Mouse (Mus musculus) cerebellum, adult 2 months (tissue): ENCODE measurements around the gene Fam214a. TPM values are rescaled to one million over a fixed set of nuclear protein-coding genes. Genes with fewer than 3 reads are reported as not detected.
A peak's percentile ranks its signal among the peaks of the same experiment; 100 is the strongest.
"Not testable (repeated sequence)": the region's sequence is repeated elsewhere in the genome, so short reads cannot be mapped to it uniquely, and the experiment has no call there.

Source experiments
- DNase-seq, 2 experiments: peaks; one replicate each; pipeline ENCODE4 v3.0.0; 2021
- H3K27ac ChIP-seq: fragments of 200-500 bp; 2 replicates; pipeline ENCODE4 v1.5.1; 2012; ENCODE audit warnings: low read length, control low read depth, inconsistent platforms; ENCODE audit not compliant: insufficient read depth
- H3K27me3 ChIP-seq: fragments of 200-500 bp; 2 replicates; pipeline ENCODE4 v1.6.1; 2012; ENCODE audit warnings: inconsistent platforms, mild to moderate bottlenecking, low read length, moderate library complexity; ENCODE audit not compliant: control insufficient read depth, insufficient read depth
- H3K4me1 ChIP-seq: fragments of 200-500 bp; 2 replicates; pipeline ENCODE4 v1.6.1; 2011; ENCODE audit warnings: low read length; ENCODE audit not compliant: control insufficient read depth, insufficient read depth
- H3K4me3 ChIP-seq: fragments of 200-500 bp; replicated peaks from 2 replicates; pipeline ENCODE3; 2011; ENCODE audit warnings: mild to moderate bottlenecking, low read depth, low read length, control low read depth; ENCODE audit not compliant: insufficient read depth
- CTCF ChIP-seq: fragments of 200-500 bp; IDR thresholded peaks from 2 replicates; pipeline ENCODE4 v1.5.1; 2011; ENCODE audit warnings: low read depth, mild to moderate bottlenecking, control low read depth, low read length, moderate library complexity, borderline replicate concordance; ENCODE audit not compliant: insufficient read depth
- POLR2A ChIP-seq: fragments of 200-500 bp; IDR thresholded peaks from 2 replicates; pipeline ENCODE4 v1.6.1; 2011; ENCODE audit warnings: low read length, control low read depth, borderline replicate concordance; ENCODE audit not compliant: insufficient read depth
- WGBS: fragments of 180-500 bp; shearing (Covaris S2); methylation state at CpG from one replicate; pipeline ENCODE4 v1.1.7; 2018; 5-methylcytosine and 5-hydroxymethylcytosine counted together
- polyA plus RNA-seq: library from polyadenylated mRNA; depleted of rRNA; stranded (reverse); fragments of >200 nt; gene quantifications from 2 replicates; pipeline ENCODE4 v1.2.3, GENCODE M21; 2012

Gene Fam214a
- polyA plus RNA-seq, 1 experiment = 36.2 TPM

DNA sequence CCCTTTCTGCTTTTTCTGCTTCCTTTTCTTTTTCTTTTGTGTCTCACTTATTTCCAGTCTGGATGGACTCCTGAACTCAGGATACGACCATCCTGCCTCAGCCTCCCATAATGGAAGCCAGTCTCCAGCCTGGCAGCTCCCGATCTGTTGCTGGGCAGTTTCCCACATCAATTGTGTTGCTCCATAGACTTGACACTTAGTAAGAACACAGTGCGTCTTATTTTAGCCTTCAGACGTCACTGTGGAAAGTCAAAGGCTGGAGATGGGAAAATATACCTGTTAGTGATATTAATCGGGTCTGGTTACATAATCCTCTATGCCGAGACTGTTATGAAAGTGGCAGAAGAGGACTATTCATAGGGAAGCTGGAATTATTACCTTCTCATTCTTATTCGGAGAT, 26.2 kb downstream of the Fam214a start:
- Histone ChIP-seq H3K4me1 (peaks cover 29% of the 10 kb centered on the region), H3K27ac (peak overlapping the region; percentile 86), H3K27me3 (no peaks in the 10 kb centered on the region), H3K4me3 (peak overlapping the region; percentile 46)
- peak in 1 of 2 experiments; percentile 40 for DNase-seq
- 41% methylated on average over 7 of the region's 7 CpGs for WGBS
- TF ChIP-seq POLR2A (no peak), CTCF (no peak)

DNA sequence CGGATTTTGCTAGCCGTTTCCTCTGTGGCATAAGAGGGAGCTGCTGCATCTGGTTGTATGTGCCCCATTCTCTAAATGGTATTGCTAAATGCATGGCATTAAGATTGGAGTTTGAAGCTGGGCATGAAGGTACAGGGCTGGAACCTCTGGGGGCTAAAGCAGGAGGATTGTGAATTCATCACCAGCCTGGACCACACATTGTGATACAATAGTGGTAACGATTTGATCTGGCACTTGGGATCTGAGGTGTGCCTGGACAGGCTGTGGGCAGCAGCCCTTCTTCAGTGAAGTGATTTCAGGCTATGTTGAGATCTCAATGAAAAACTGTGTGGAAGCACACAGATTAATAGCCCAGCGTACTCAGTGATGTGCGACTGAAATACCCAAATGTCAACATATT, 26.7 kb downstream of the Fam214a start:
- peak overlapping the region; percentile 83 for H3K27ac ChIP-seq
- peaks cover 27% of the 10 kb centered on the region for H3K4me1 ChIP-seq
- DNase-seq = peak in 1 of 2 experiments; percentile 43
- peak overlapping the region; percentile 19 for H3K4me3 ChIP-seq
- no peaks in the 10 kb centered on the region for H3K27me3 ChIP-seq
- TF ChIP-seq POLR2A (no peak), CTCF (no peak)
- WGBS = 54% methylated on average over 5 of the region's 5 CpGs

DNA sequence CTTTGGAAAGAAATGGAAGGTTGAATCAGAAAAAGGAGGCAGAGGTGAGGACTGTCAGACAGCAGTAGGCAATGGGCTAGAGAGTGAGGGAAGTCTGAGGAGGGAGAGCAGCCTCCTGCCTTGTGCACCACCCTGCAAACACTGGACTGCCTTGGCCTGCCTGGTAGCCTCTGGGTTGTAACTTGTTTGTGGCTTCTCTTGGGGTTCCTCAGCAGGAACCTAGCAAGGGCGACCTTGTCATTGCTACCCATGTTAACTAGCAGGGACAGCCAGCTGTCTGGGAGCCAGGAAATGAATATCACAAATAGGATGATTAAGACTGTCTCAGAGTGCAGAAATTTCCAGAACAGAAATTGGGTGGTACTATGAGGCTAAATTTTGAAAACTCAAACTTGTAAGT, 27.2 kb downstream of the Fam214a start:
- peak in 1 of 2 experiments; percentile 35 for DNase-seq
- Histone ChIP-seq H3K4me1 (peaks cover 24% of the 10 kb centered on the region), H3K27ac (peak overlapping the region; percentile 82), H3K27me3 (no peaks in the 10 kb centered on the region), H3K4me3 (no peak overlapping the region)
- TF ChIP-seq CTCF (no peak), POLR2A (no peak)
- 10% methylated on average over 1 of the region's 1 CpGs for WGBS

DNA sequence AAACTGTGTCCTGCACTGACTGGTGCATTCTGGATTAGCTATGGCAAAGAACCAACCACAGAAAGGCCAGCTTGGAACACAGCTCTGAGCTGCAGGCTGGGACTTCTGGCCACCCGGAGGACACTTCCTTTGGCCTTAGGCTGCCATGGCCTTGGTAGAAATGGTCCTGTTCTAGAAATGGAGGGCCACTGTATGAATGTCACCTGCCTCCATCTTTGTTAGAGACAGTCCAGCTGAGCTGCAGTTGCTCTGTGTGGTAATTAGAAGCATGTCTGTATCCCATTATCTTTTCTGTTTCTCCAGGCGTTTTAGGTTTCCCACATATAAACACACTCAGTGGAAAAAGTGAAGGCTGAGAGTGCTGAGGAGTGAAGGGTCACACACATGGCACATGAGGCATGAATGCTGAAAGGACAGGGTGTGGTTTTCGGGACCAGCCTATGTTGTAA, 29.0 kb downstream of the Fam214a start:
- WGBS = 55% methylated on average over 3 of the region's 3 CpGs
- H3K27ac ChIP-seq = no peak overlapping the region
- TF ChIP-seq CTCF (no peak), POLR2A (no peak)
- peak in 1 of 2 experiments; percentile 53 for DNase-seq
- peaks cover 32% of the 10 kb centered on the region for H3K4me1 ChIP-seq
- H3K27me3 ChIP-seq = no peaks in the 10 kb centered on the region
- H3K4me3 ChIP-seq = no peak overlapping the region

DNA sequence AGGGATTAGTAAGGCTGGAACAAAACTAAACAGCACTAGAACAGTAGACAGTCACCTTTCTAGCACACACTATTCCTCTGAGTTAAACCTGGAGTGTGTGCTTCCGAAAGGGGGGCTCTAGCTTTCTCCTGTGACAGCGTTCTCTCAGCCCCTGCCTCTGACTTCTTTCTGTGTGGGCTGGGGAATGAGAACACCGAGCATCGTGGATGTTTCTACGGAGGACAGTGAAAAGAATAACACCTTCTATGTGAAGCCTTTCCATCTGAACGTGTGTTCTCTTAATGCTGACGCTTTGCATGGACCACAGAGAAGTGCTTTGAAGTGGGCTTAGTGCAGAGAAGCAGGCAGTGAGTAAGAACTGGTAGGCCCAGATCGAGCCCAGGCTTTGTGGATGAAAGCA, 29.5 kb downstream of the Fam214a start:
- Histone ChIP-seq H3K27ac (no peak overlapping the region), H3K4me1 (peaks cover 32% of the 10 kb centered on the region), H3K27me3 (no peaks in the 10 kb centered on the region), H3K4me3 (no peak overlapping the region)
- TF ChIP-seq CTCF (no peak), POLR2A (no peak)
- DNase-seq = no peak
- WGBS = 91% methylated on average over 8 of the region's 8 CpGs

DNA sequence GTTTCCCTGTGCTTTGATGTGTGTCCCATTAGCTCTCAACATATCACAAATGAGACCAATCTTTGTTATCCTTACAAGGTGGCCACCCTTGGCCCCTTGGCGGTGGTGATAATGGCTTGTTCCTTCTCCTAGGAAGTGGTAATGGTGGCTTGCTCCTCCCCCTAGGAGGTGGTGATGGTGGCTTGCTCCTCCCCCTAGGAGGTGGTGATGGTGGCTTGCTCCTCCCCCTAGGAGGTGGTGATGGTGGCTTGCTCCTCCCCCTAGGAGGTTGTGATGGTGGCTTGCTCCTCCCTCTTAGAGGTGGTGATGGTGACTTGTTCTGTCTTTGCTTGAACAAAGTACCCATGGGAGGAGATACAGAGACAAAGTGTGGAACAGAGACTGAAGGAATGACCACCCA, 30.0 kb downstream of the Fam214a start:
- not testable (repeated sequence) for DNase-seq, H3K27ac ChIP-seq, H3K4me3 ChIP-seq, H3K27me3 ChIP-seq
- H3K4me1 ChIP-seq = peaks cover 32% of the 10 kb centered on the region
- WGBS = 85% methylated on average over 1 of the region's 1 CpGs

DNA sequence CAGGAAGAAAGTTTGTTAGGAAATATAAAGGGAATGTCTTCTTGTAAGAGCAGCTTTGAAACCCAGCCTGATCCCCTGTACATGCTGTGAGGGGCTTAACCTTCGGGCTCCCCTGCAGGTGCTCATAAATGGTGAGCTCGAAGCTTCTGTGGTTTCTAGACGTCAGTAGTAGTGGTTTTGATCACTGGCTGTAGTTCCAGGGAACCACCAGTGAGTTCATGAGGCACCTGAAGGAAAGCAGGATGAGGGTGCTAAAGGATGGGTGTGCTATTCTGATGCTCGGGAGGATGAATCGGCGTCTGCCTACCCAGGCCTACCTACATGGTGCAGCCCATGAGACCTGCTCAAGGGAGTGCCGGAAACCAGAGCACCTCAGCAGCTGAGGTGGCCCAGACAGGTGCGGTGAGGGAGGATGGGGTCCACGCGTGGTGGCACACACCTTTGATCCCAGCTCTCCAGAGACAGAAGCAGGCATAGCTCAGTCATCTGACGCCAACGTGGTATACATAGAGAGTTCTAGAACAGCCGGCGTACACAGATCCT, 32.6 kb downstream of the Fam214a start:
- TF ChIP-seq CTCF = no peak
- no peak for TF ChIP-seq POLR2A
- WGBS = 82% methylated on average over 14 of the region's 14 CpGs
- no peak for DNase-seq
- no peaks in the 10 kb centered on the region for H3K27me3 ChIP-seq
- no peak overlapping the region for H3K4me3 ChIP-seq
- peaks cover 27% of the 10 kb centered on the region for H3K4me1 ChIP-seq
- H3K27ac ChIP-seq = no peak overlapping the region

DNA sequence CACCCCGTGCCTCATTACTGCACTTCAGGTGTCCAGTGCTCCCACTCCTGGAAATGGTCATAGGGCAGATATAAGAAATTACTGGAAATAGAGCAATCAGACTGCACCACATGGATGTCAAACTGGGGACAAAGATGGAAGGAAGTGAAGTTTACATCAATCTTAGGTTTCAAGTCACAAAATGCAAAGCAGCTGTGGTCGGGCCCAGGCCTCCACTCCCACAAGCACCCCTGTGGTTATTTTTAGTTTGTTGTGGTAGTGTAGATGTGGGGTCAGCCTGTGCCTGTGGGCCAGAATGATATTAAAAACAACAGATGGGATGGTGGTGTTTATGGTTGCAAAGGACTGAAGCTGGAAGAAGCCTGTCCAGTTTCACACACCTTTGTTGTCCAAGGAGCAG, 33.1 kb downstream of the Fam214a start:
- TF ChIP-seq POLR2A (no peak), CTCF (no peak)
- H3K27me3 ChIP-seq = no peaks in the 10 kb centered on the region
- H3K27ac ChIP-seq = no peak overlapping the region
- DNase-seq = no peak
- no peak overlapping the region for H3K4me3 ChIP-seq
- 67% methylated on average over 2 of the region's 2 CpGs for whole genome bisulfite sequencing
- peaks cover 22% of the 10 kb centered on the region for H3K4me1 ChIP-seq

DNA sequence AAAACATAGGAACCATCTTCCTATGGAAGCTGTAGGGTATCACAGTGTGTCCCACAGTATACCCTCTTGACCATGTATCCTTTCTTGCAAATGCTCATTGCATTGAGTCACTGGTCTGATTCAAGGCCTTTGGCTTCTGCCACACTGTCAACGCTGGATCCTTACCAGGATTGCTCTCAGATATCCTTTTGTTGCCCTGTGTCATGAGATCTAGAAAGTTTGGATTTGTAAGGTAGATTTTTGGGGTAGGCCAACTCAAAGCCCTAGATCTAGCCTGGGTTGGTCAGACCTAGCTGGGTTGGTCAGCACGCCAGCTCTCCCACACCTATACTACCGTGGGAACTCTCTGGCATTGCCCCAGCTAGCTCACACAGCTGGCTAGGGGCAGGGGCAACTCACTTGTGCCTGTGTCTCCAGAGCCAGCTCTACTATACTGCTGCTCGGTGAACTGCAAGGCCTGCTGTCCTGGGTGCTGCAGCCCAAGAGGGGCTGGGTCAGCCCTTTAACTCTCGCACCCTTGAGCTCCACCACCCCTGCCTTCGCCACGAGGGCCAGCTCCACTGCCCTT, 36.3 kb downstream of the Fam214a start:
- TF ChIP-seq CTCF = no peak
- WGBS = 77% methylated on average over 7 of the region's 7 CpGs
- Histone ChIP-seq H3K4me1 (peaks cover 10% of the 10 kb centered on the region), H3K27ac (no peak overlapping the region), H3K27me3 (no peaks in the 10 kb centered on the region), H3K4me3 (no peak overlapping the region)
- no peak for DNase-seq
